In genomic region chr9:58847676-58848075, GRCm38 (mm10) we compare ENCODE assay signal across 21 mouse cellular contexts. TPM values are rescaled to one million over a fixed set of nuclear protein-coding genes. Genes with fewer than 3 reads are reported as not detected.
DNase-seq lines count a peak whose midpoint lies in the region; ATAC-seq and TF ChIP-seq lines count a peak whose summit lies in the region.
"Had no signal": no experiment of that assay in that cellular context is flagged by ENCODE, and none has a peak within 500 bp of the region (broad histone marks: within the 10 kb centered on the region; RNA-seq: fewer than 3 reads in every experiment).

No protein-coding gene starts in this region.

- H3K27me3 ChIP-seq in megakaryocyte, embryonic 14.5 days (replicated peaks) = peaks cover 91% of the 10 kb centered on the region
- H3K27me3 ChIP-seq in heart, embryonic 11.5 days (ENCODE audit: control insufficient read depth, insufficient read depth, low read length) = no peaks in the 10 kb centered on the region
- no peaks in the 10 kb centered on the region for H3K27me3 ChIP-seq in stomach, postnatal 0 days (ENCODE audit: control insufficient read depth, insufficient read depth, low read length)
- H3K27me3 ChIP-seq: embryonic facial prominence, embryonic 13.5 days had no signal

- DNase-seq in heart, postnatal 10 days = peak; percentile 50 to 65
- DNase-seq in stomach, postnatal 0 days (ENCODE audit: low spot score) = no peak
- no peak for DNase-seq in embryo, embryonic 10.5 days (ENCODE audit: low spot score)
- no peak for DNase-seq in urinary bladder, postnatal 10 days (ENCODE audit: low spot score)
- DNase-seq: cerebellum, adult 2 months; forebrain, postnatal 0 days; kidney, adult 2 months; kidney, postnatal 14 days had no signal

- 27% methylated on average over 7 of the region's 7 CpGs for WGBS in heart, embryonic 11.5 days (ENCODE audit: insufficient replicate concordance)
- WGBS in stomach, postnatal 0 days = 66% methylated on average over 7 of the region's 7 CpGs

- H3K36me3 ChIP-seq in megakaryocyte, embryonic 14.5 days (replicated peaks; ENCODE audit: low read length) = no peaks in the 10 kb centered on the region
- H3K36me3 ChIP-seq in heart, embryonic 11.5 days (ENCODE audit: control insufficient read depth, insufficient read depth, low read length) = no peaks in the 10 kb centered on the region; the same call in 1 of the 2 replicates
- no peaks in the 10 kb centered on the region for H3K36me3 ChIP-seq in stomach, postnatal 0 days (ENCODE audit: control insufficient read depth, insufficient read depth, low read length)
- H3K36me3 ChIP-seq: embryonic facial prominence, embryonic 13.5 days had no signal

- TF ChIP-seq CTCF in stomach, postnatal 0 days (IDR thresholded peaks at IDR 0.05; ENCODE audit: low read depth) = no peak

- TF ChIP-seq EP300 in stomach, postnatal 0 days (optimal IDR thresholded peaks at IDR 0.05) = no peak

- H3K27ac ChIP-seq in heart, embryonic 11.5 days (ENCODE audit: low read depth, low read length) = peak overlapping the region; percentile 68
- no peak overlapping the region for H3K27ac ChIP-seq in stomach, postnatal 0 days (replicated peaks)
- H3K27ac ChIP-seq: embryonic facial prominence, embryonic 13.5 days had no signal

- intact Hi-C loops in heart, postnatal 10 days (cut with DNase I) = no loop called here

- H3K4me2 ChIP-seq in heart, embryonic 11.5 days = 0 out of 2 replicates have a peak overlapping the region, but pooled peaks have one; percentile 7
- H3K4me2 ChIP-seq in stomach, postnatal 0 days (replicated peaks; ENCODE audit: low read depth) = no peak overlapping the region
- H3K4me2 ChIP-seq: embryonic facial prominence, embryonic 13.5 days; lung, embryonic 14.5 days; midbrain, embryonic 11.5 days had no signal

- H3K9ac ChIP-seq in heart, embryonic 11.5 days (ENCODE audit: low read depth, low read length) = peak overlapping the region; percentile 43; the same call in 1 of the 2 replicates
- no peak overlapping the region for H3K9ac ChIP-seq in stomach, postnatal 0 days (ENCODE audit: low read length)
- H3K9ac ChIP-seq: embryonic facial prominence, embryonic 13.5 days; forebrain, postnatal 0 days; lung, embryonic 14.5 days had no signal

- no peak for ATAC-seq in megakaryocyte, adult 5-6 weeks (ENCODE audit: poor library complexity, severe bottlenecking)
- peak; percentile 65 for ATAC-seq in heart, embryonic 11.5 days (replicated peaks; ENCODE audit: insufficient number of reproducible peaks, low FRiP score, low TSS enrichment)
- no peak for ATAC-seq in stomach, postnatal 0 days (ENCODE audit: low FRiP score, low TSS enrichment)
- ATAC-seq: activated CD4-positive, CD25-positive, alpha-beta regulatory T cell, adult 4 months; forebrain, postnatal 0 days; Patski had no signal

- peak overlapping the region; percentile 10 for H3K4me3 ChIP-seq in megakaryocyte, embryonic 14.5 days (replicated peaks)
- no peak overlapping the region for H3K4me3 ChIP-seq in heart, embryonic 11.5 days (ENCODE audit: low read depth, low read length)
- no peak overlapping the region for H3K4me3 ChIP-seq in stomach, postnatal 0 days (ENCODE audit: low read depth, low read length)
- H3K4me3 ChIP-seq: embryonic facial prominence, embryonic 13.5 days; myocyte had no signal

- H3K9me3 ChIP-seq in megakaryocyte, embryonic 14.5 days = no peaks in the 10 kb centered on the region
- no peaks in the 10 kb centered on the region for H3K9me3 ChIP-seq in heart, embryonic 11.5 days (replicated peaks; ENCODE audit: control insufficient read depth, low read length)
- no peaks in the 10 kb centered on the region for H3K9me3 ChIP-seq in stomach, postnatal 0 days (ENCODE audit: control insufficient read depth, low read length)
- H3K9me3 ChIP-seq: embryonic facial prominence, embryonic 13.5 days had no signal

- H3K4me1 ChIP-seq in megakaryocyte, embryonic 14.5 days = peaks cover 26% of the 10 kb centered on the region
- H3K4me1 ChIP-seq in heart, embryonic 11.5 days (ENCODE audit: control insufficient read depth, insufficient read depth, low read length) = peaks cover 49% of the 10 kb centered on the region
- H3K4me1 ChIP-seq in stomach, postnatal 0 days (replicated peaks; ENCODE audit: control insufficient read depth, insufficient read depth) = no peaks in the 10 kb centered on the region

RNA-seq across cellular contexts. Expression of gene Hcn4, which starts 24.5 kb away (rescaled TPM):
- polyA plus RNA-seq in megakaryocyte, embryonic 14.5 days (2012; ENCODE audit: insufficient read depth, low replicate concordance) = not detected in 2 replicates
- total RNA-seq in megakaryocyte, adult 5-6 weeks (2015) = not detected in 2 replicates
- total RNA-seq in megakaryocyte, adult 5-6 weeks (2017) = not detected in 2 replicates
- polyA plus RNA-seq in heart, embryonic 11.5 days (2014; fragmentation: Nextera tagmentation; extraction: Ambion mirVana) = 3.0 and 3.2 TPM in 2 replicates
- total RNA-seq in heart, postnatal 10 days (2021) = 1 to 10 TPM; 4.3 to 5.5 TPM
- 0.05 and 0.12 TPM in 2 replicates for polyA plus RNA-seq in stomach, postnatal 0 days (2015; fragmentation: Nextera tagmentation; extraction: Ambion mirVana)
- total RNA-seq: common myeloid progenitor, adult 5-6 weeks; hematopoietic stem cell, adult 5-6 weeks; liver, adult 2 months; neutrophil, adult 5-6 weeks had no signal
- polyA plus RNA-seq: activated CD4-positive, CD25-positive, alpha-beta regulatory T cell, adult 4 months; liver, adult 2 months had no signal

Comparison
In these comparisons a context has a peak if more than half of its experiments do, and no peak if none do; other contexts are left out.
1. DNase-seq: peak in heart, postnatal 10 days (2 of 2); none in stomach, postnatal 0 days (single experiment), embryo, embryonic 10.5 days (single experiment) and urinary bladder, postnatal 10 days (single experiment).